Mouse (Mus musculus) myocyte (in vitro differentiated cells): ENCODE measurements around the gene Tmpo.

ENCODE experiments used
- E2F4 ChIP-seq: IDR thresholded peaks from one replicate; pipeline ENCODE4 v1.6.1; 2011; ENCODE audit warnings: mild to moderate bottlenecking, control low read depth, moderate library complexity; ENCODE audit not compliant: insufficient read depth
- MAX ChIP-seq: IDR thresholded peaks from one replicate; pipeline ENCODE4 v1.6.1; 2011; ENCODE audit warnings: low read depth, mild to moderate bottlenecking, control low read depth
- MYOD1 ChIP-seq, 3 experiments: IDR thresholded peaks; one replicate each; pipeline ENCODE4 v1.6.1; 2011; ENCODE audit warnings: control low read depth in 2 of 3, low read depth in 2 of 3, mild to moderate bottlenecking in 2 of 3, moderate library complexity in 1 of 3; ENCODE audit not compliant: insufficient read length in 2 of 3, control insufficient read depth in 1 of 3
- MYOG ChIP-seq, 3 experiments: IDR thresholded peaks; one replicate each; pipeline ENCODE4 v1.6.1; 2011; ENCODE audit warnings: control low read depth in 2 of 3, low read depth in 2 of 3, mild to moderate bottlenecking in 2 of 3; ENCODE audit not compliant: insufficient read length in 2 of 3, control insufficient read depth in 1 of 3, insufficient read depth in 1 of 3
- POLR2A ChIP-seq: IDR thresholded peaks from one replicate; pipeline ENCODE4 v1.6.1; 2011; ENCODE audit warnings: low read depth, mild to moderate bottlenecking, control low read depth, moderate library complexity; ENCODE audit not compliant: insufficient read length
- POLR2AphosphoS2 ChIP-seq: IDR thresholded peaks from one replicate; pipeline ENCODE4 v1.6.1; 2011; ENCODE audit warnings: low read depth, control low read depth; ENCODE audit not compliant: insufficient read length
- SRF ChIP-seq: IDR thresholded peaks from one replicate; pipeline ENCODE4 v1.6.1; 2011; ENCODE audit warnings: low read depth; ENCODE audit not compliant: control insufficient read depth, insufficient read length
- TCF12 ChIP-seq: IDR thresholded peaks from one replicate; pipeline ENCODE4 v1.6.1; 2011; ENCODE audit warnings: mild to moderate bottlenecking, control low read depth; ENCODE audit not compliant: poor library complexity, insufficient read depth, severe bottlenecking
- USF1 ChIP-seq: IDR thresholded peaks from one replicate; pipeline ENCODE4 v1.6.1; 2011; ENCODE audit warnings: low read depth, mild to moderate bottlenecking, control low read depth, moderate library complexity

DNA sequence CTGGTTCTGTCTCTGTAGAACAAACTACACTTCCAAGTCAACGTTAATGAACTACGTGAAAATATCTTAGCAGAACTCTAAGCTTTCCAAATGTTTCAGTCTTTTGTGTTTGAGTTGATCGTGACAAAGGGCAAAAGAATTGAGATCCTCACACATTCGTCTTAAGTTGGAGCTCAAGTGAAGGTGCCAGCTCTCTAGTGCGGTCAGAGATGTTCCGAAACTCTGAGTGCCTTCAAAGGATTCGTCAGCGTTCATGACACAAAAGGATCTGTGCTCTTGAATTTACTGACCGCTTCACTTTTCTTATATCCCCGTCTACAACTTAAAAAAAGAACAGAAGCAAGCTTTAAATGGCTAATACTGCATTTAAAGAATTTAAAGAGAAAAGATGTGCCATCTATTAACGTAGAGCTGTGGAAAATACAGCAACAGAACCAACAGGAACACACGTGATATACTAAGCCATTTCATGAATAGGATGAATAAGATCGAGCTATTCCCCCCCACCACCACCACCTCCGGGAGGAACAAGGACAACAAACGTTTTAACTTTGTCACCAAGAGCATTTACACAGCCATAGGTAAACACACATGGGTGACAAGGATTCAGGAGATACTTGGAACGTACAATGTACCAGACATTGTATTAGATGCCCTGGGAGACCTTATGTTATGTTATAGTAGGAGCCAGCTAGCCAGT lies 1.3 kb upstream of the Tmpo start:
- TF ChIP-seq MAX (no peak), MYOG (IDR thresholded peaks at IDR 0.05; ENCODE audit: control insufficient read depth in 1 of 3, insufficient read depth in 1 of 3, insufficient read length in 2 of 3, low read depth in 2 of 3) (no peak), POLR2A (no peak), TCF12 (no peak), SRF (no peak), POLR2AphosphoS2 (no peak), E2F4 (no peak), USF1 (no peak), MYOD1 (IDR thresholded peaks at IDR 0.05; ENCODE audit: control insufficient read depth in 1 of 3, insufficient read length in 2 of 3, low read depth in 2 of 3) (no peak)
